Mouse (Mus musculus) kidney, postnatal 0 days (tissue): Measurements from ENCODE around the gene Pimreg. TPM values are rescaled to one million over a fixed set of nuclear protein-coding genes. Genes with fewer than 3 reads are reported as not detected.
A peak's percentile ranks its signal among the peaks of the same experiment; 100 is the strongest.

ENCODE experiments used
- ATAC-seq: fragments of 200-750 bp; cut with Nextera tagmentation; replicated peaks from 2 replicates; pipeline ENCODE4 v1.8.0; 2017; ENCODE audit warnings: low read depth, moderate number of reproducible peaks, moderate TSS enrichment, moderate library complexity; ENCODE audit not compliant: low FRiP score
- DNase-seq: peaks from one replicate; pipeline ENCODE4 v3.0.0-alpha.2; 2016; ENCODE audit warnings: low spot score
- H3K27ac ChIP-seq: fragments of 300-500 bp; sonication (generic); 2 replicates; pipeline ENCODE4 v1.5.1; 2014; ENCODE audit warnings: mild to moderate bottlenecking
- H3K27me3 ChIP-seq: fragments of 300-500 bp; sonication (generic); 2 replicates; pipeline ENCODE4 v1.6.1; 2014; ENCODE audit warnings: low read length, mixed read lengths; ENCODE audit not compliant: insufficient read depth
- H3K36me3 ChIP-seq: fragments of 300-500 bp; sonication (generic); 2 replicates; pipeline ENCODE4 v1.6.1; 2014; ENCODE audit warnings: low read length, mixed read lengths; ENCODE audit not compliant: insufficient read depth
- H3K4me1 ChIP-seq: fragments of 300-500 bp; sonication (generic); replicated peaks from 2 replicates; pipeline ENCODE4 v1.6.1; 2014; ENCODE audit warnings: antibody characterized with exemption, low read length, mixed read lengths; ENCODE audit not compliant: insufficient read depth
- H3K4me2 ChIP-seq: fragments of 300-500 bp; sonication (generic); 2 replicates; pipeline ENCODE4 v1.6.1; 2014; ENCODE audit warnings: mild to moderate bottlenecking, low read length, moderate library complexity, mixed read lengths
- H3K4me3 ChIP-seq: fragments of 300-500 bp; sonication (generic); replicated peaks from 2 replicates; pipeline ENCODE4 v1.5.1; 2014; ENCODE audit warnings: low read depth, low read length
- H3K9ac ChIP-seq: fragments of 300-500 bp; sonication (generic); 2 replicates; pipeline ENCODE4 v1.6.1; 2014; ENCODE audit warnings: low read depth, low read length
- H3K9me3 ChIP-seq: fragments of 300-500 bp; sonication (generic); replicated peaks from 2 replicates; pipeline ENCODE4 v1.6.1; 2016; ENCODE audit warnings: low read length, inconsistent platforms, mixed read lengths
- CTCF ChIP-seq: IDR thresholded peaks from 2 replicates; pipeline ENCODE4 v1.5.1; 2016; ENCODE audit warnings: antibody characterized with exemption, low read depth, mild to moderate bottlenecking, moderate library complexity
- WGBS: fragments of 180-500 bp; shearing (Covaris S2); extraction: QIAGEN DNeasy Blood & Tissue Kit; methylation state at CpG from one replicate; pipeline ENCODE4 v1.1.7; 2014; 5-methylcytosine and 5-hydroxymethylcytosine counted together
- polyA plus RNA-seq: library from polyadenylated mRNA; unstranded; fragments of >200 nt; fragmentation: Nextera tagmentation; extraction: Ambion mirVana; gene quantifications from 2 replicates; pipeline ENCODE4 v1.2.1, GENCODE M21; 2015

Gene Pimreg
- 54.8 and 58.1 TPM in 2 replicates for polyA plus RNA-seq

- no peaks in the 10 kb centered on the region for H3K9me3 ChIP-seq
- peak within 1 kb of the TSS; percentile 96 for H3K4me2 ChIP-seq
- 0 out of 2 replicates have a peak, but pooled peaks cover 7% of the 10 kb centered on the region for H3K36me3 ChIP-seq
- DNase-seq, result peak; percentile 96
- TF ChIP-seq CTCF, result peak; percentile 48
- H3K4me1 ChIP-seq, result peaks cover 16% of the 10 kb centered on the region
- peak within 1 kb of the TSS; percentile 50 for H3K9ac ChIP-seq
- WGBS, result under 1% methylated on average over 52 of the region's 52 CpGs
- peak within 1 kb of the TSS; percentile 63 for H3K4me3 ChIP-seq
- H3K27me3 ChIP-seq, result no peaks in the 10 kb centered on the region
- ATAC-seq, result peak; percentile 86
- no peak within 1 kb of the TSS for H3K27ac ChIP-seq
These were observed at the start of gene Pimreg for GRCm38 (mm10) chr11:72041768-72042607. TSS of gene Pimreg (plus strand) at chr11:72042032.

- Histone ChIP-seq H3K4me3 (no peak overlapping the region), H3K4me1 (no peaks in the 10 kb centered on the region), H3K4me2 (no peak overlapping the region), H3K9me3 (no peaks in the 10 kb centered on the region), H3K36me3 (no peaks in the 10 kb centered on the region), H3K9ac (no peak overlapping the region), H3K27ac (no peak overlapping the region), H3K27me3 (no peaks in the 10 kb centered on the region)
- ATAC-seq (no peak), DNase-seq (no peak)
- WGBS, result 88% methylated on average over 12 of the region's 12 CpGs
- no peak for TF ChIP-seq CTCF
These were observed 49.4 kb upstream of the Pimreg start for GRCm38 (mm10) chr11:71992438-71992837.

- Histone ChIP-seq H3K4me3 (no peak overlapping the region), H3K27me3 (no peaks in the 10 kb centered on the region), H3K27ac (peak overlapping the region; percentile 54; the same call in 1 of the 2 replicates), H3K4me2 (peak overlapping the region; percentile 27; the same call in 1 of the 2 replicates), H3K9me3 (no peaks in the 10 kb centered on the region), H3K9ac (no peak overlapping the region), H3K36me3 (no peaks in the 10 kb centered on the region), H3K4me1 (no peaks in the 10 kb centered on the region)
- TF ChIP-seq CTCF, result no peak
- ATAC-seq (peak; percentile 73), DNase-seq (peak; percentile 73)
- 24% methylated on average over 9 of the region's 9 CpGs for WGBS
These were observed 45.8 kb upstream of the Pimreg start for GRCm38 (mm10) chr11:71995968-71996511.

- 41% methylated on average over 11 of the region's 11 CpGs for WGBS
- Histone ChIP-seq H3K9ac (no peak overlapping the region), H3K4me2 (no peak overlapping the region), H3K9me3 (no peaks in the 10 kb centered on the region), H3K4me1 (no peaks in the 10 kb centered on the region), H3K27ac (no peak overlapping the region), H3K4me3 (no peak overlapping the region), H3K27me3 (no peaks in the 10 kb centered on the region), H3K36me3 (no peaks in the 10 kb centered on the region)
- DNase-seq (no peak), ATAC-seq (no peak)
- TF ChIP-seq CTCF, result no peak
These were observed 45.0 kb upstream of the Pimreg start for GRCm38 (mm10) chr11:71996805-71997204.

GRCm38 (mm10) chr11:72000194-72000593, 41.6 kb upstream of the Pimreg start:
- H3K27ac ChIP-seq, result no peak overlapping the region
- H3K4me3 ChIP-seq, result no peak overlapping the region
- H3K27me3 ChIP-seq, result no peaks in the 10 kb centered on the region
- H3K9me3 ChIP-seq, result no peaks in the 10 kb centered on the region
- no peak for TF ChIP-seq CTCF
- 83% methylated on average over 6 of the region's 6 CpGs for WGBS
- H3K36me3 ChIP-seq, result no peaks in the 10 kb centered on the region
- ATAC-seq (no peak), DNase-seq (no peak)
- no peak overlapping the region for H3K9ac ChIP-seq
- no peaks in the 10 kb centered on the region for H3K4me1 ChIP-seq
- no peak overlapping the region for H3K4me2 ChIP-seq

GRCm38 (mm10) chr11:72002138-72002853, 39.5 kb upstream of the Pimreg start:
- Histone ChIP-seq H3K27me3 (no peaks in the 10 kb centered on the region), H3K9me3 (no peaks in the 10 kb centered on the region), H3K27ac (no peak overlapping the region), H3K4me1 (no peaks in the 10 kb centered on the region), H3K36me3 (no peaks in the 10 kb centered on the region), H3K4me3 (no peak overlapping the region), H3K9ac (no peak overlapping the region), H3K4me2 (no peak overlapping the region)
- DNase-seq (no peak), ATAC-seq (no peak)
- TF ChIP-seq CTCF, result peak; percentile 65
- 49% methylated on average over 13 of the region's 13 CpGs for WGBS
